Mouse (Mus musculus) cerebellum, adult 2 months (tissue): ENCODE data around the gene Tubb2b.

ENCODE experiments used
- CTCF ChIP-seq: fragments of 200-500 bp; IDR thresholded peaks from 2 replicates; pipeline ENCODE4 v1.5.1; 2011; ENCODE audit warnings: low read depth, mild to moderate bottlenecking, control low read depth, low read length, moderate library complexity, borderline replicate concordance; ENCODE audit not compliant: insufficient read depth
- POLR2A ChIP-seq: fragments of 200-500 bp; IDR thresholded peaks from 2 replicates; pipeline ENCODE4 v1.6.1; 2011; ENCODE audit warnings: low read length, control low read depth, borderline replicate concordance; ENCODE audit not compliant: insufficient read depth

- TF ChIP-seq POLR2A: no peak
- TF ChIP-seq CTCF: no peak
Observed at GRCm38 (mm10) chr13:34106999-34107398, 23.3 kb downstream of the Tubb2b start.
